Mouse (Mus musculus) neural tube, embryonic 12.5 days (tissue): ENCODE measurements at regions not wholly inside any gene's neighbourhood (a gene's known extent, or its start where the extent isn't known, plus 50 kb on each side); places are given as distances from the start of the nearest gene placed in this dataset.
A peak's percentile ranks its signal among the peaks of the same experiment; 100 is the strongest.

Experiments
- ATAC-seq: fragments of 200-750 bp; cut with Nextera tagmentation; 2 replicates; pipeline ENCODE4 v1.8.0; 2017; ENCODE audit warnings: low read depth, mild to moderate bottlenecking, moderate TSS enrichment, moderate library complexity; ENCODE audit not compliant: low FRiP score
- H3K27ac ChIP-seq: fragments of 300-500 bp; sonication (generic); 2 replicates; pipeline ENCODE4 v1.5.1; 2016
- H3K27me3 ChIP-seq: fragments of 300-500 bp; sonication (generic); replicated peaks from 2 replicates; pipeline ENCODE4 v1.6.1; 2016; ENCODE audit warnings: mild to moderate bottlenecking
- H3K36me3 ChIP-seq: fragments of 300-500 bp; sonication (generic); 2 replicates; pipeline ENCODE4 v1.6.1; 2016; ENCODE audit warnings: mild to moderate bottlenecking
- H3K4me1 ChIP-seq: fragments of 300-500 bp; sonication (generic); 2 replicates; pipeline ENCODE4 v1.6.1; 2016
- H3K4me2 ChIP-seq: fragments of 300-500 bp; sonication (generic); replicated peaks from 2 replicates; pipeline ENCODE4 v1.6.1; 2016; ENCODE audit warnings: mild to moderate bottlenecking
- H3K4me3 ChIP-seq: fragments of 300-500 bp; sonication (generic); 2 replicates; pipeline ENCODE4 v1.5.1; 2016
- H3K9ac ChIP-seq: fragments of 300-500 bp; sonication (generic); 2 replicates; pipeline ENCODE4 v1.6.1; 2016; ENCODE audit warnings: mild to moderate bottlenecking
- H3K9me3 ChIP-seq: fragments of 300-500 bp; sonication (generic); 2 replicates; pipeline ENCODE4 v1.6.1; 2016; ENCODE audit warnings: mild to moderate bottlenecking
- WGBS: fragments of 180-500 bp; shearing (Covaris S2); methylation state at CpG from one replicate; pipeline ENCODE4 v1.1.7; 2016; 5-methylcytosine and 5-hydroxymethylcytosine counted together

DNA sequence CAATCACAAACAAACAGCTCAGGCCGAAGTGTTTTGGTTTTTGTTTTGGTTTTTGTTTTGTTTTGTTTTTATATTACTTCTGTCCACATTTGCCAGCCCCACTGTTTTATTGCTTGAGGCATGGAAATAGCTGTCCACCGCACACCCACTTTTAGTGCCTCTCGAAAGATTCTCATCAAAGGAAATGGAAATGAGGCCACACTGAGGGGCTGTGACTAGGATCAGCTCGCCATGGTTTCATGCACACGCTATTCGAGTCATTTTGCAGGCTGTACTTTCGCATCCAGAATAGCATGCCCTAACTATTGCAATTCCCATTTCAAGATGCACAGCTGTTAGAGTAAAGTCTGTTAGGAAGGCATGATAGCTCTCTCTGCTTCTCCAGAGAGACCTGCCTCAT, 1543.4 kb upstream of the Tenm3 start:
- Histone ChIP-seq H3K9ac (no peak overlapping the region), H3K4me3 (no peak overlapping the region), H3K9me3 (no peaks in the 10 kb centered on the region), H3K27me3 (no peaks in the 10 kb centered on the region), H3K4me1 (peaks cover 9% of the 10 kb centered on the region), H3K27ac (no peak overlapping the region), H3K4me2 (0 out of 2 replicates have a peak overlapping the region, but pooled peaks have one; percentile 4), H3K36me3 (no peaks in the 10 kb centered on the region)
- WGBS = 29% methylated on average over 7 of the region's 7 CpGs
- ATAC-seq = no peak

- Histone ChIP-seq H3K4me1 (peaks cover 9% of the 10 kb centered on the region), H3K9ac (no peak overlapping the region), H3K27ac (no peak overlapping the region), H3K36me3 (no peaks in the 10 kb centered on the region), H3K27me3 (no peaks in the 10 kb centered on the region), H3K4me2 (no peak overlapping the region), H3K4me3 (no peak overlapping the region), H3K9me3 (no peaks in the 10 kb centered on the region)
- no peak for ATAC-seq
- 90% methylated on average over 2 of the region's 2 CpGs for WGBS
These were observed 1539.9 kb upstream of the Tenm3 start for GRCm38 (mm10) chr8:50383697-50384096.

DNA sequence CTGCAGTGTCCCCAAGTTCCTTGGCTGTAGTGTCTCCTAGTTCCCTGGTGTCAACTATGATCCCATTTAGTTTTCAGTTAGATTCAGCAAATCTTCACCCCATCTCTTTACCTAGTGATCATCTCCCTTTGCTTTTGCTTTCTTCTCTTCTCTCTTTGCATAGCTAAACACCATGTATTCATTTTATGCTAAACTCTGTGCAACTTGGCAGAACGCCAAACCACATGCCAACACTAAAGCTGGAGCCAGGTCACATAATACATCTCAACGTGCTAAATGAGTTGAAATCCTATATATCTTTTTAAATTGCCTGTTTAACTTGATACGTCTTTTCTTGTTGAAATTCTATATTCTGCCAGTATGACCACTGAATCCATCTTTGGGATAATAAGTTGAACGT, 1536.0 kb upstream of the Tenm3 start:
- H3K27ac ChIP-seq = no peak overlapping the region
- H3K4me2 ChIP-seq = no peak overlapping the region
- WGBS = 54% methylated on average over 4 of the region's 4 CpGs
- no peak overlapping the region for H3K9ac ChIP-seq
- no peaks in the 10 kb centered on the region for H3K27me3 ChIP-seq
- no peaks in the 10 kb centered on the region for H3K4me1 ChIP-seq
- H3K9me3 ChIP-seq = no peaks in the 10 kb centered on the region
- no peak for ATAC-seq
- no peaks in the 10 kb centered on the region for H3K36me3 ChIP-seq
- no peak overlapping the region for H3K4me3 ChIP-seq

DNA sequence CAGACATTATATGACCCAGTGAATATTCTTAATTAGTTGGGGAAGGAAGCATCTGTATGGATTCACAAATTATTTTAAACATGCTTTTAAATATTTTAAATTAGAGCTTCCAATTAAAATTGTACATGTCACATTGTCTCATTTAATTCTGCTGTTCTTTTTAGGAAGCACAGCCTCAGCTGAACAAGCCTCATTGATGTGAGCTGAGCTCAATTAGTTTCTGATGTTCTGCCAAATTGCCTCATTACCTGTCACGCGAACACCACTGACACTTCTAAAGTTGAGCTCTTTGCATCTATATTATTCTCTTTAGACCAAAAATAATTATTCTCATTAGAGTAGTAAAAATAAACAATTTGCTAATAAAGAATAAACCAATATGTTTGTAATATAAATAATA, 1530.0 kb upstream of the Tenm3 start:
- WGBS = 77% methylated on average over 2 of the region's 2 CpGs
- Histone ChIP-seq H3K9me3 (no peaks in the 10 kb centered on the region), H3K27ac (no peak overlapping the region), H3K27me3 (no peaks in the 10 kb centered on the region), H3K9ac (no peak overlapping the region), H3K4me3 (no peak overlapping the region), H3K4me2 (no peak overlapping the region), H3K36me3 (no peaks in the 10 kb centered on the region), H3K4me1 (no peaks in the 10 kb centered on the region)
- no peak for ATAC-seq

DNA sequence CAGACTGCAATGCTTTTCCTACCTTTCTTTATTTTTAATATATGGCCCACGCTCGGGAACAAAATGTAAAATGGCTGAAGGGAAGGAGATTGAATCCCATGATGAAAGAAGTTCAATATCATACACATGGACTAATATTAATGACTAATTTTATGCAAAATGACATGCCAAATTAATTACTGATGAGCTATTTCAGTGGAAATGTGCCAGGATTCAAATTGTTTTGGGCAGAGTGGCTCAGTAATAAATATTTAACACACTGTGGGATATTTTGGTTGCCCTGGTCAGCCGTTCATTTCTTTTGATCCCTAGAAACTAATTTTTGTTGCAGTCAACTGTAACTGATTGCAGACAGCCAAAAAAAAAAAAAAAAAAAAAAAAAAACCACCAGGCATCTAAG, 1482.7 kb upstream of the Tenm3 start:
- H3K9me3 ChIP-seq = no peaks in the 10 kb centered on the region
- no peak overlapping the region for H3K9ac ChIP-seq
- H3K4me1 ChIP-seq = peaks cover 3% of the 10 kb centered on the region; the same call in 1 of the 2 replicates
- no peaks in the 10 kb centered on the region for H3K27me3 ChIP-seq
- 78% methylated on average over 3 of the region's 3 CpGs for WGBS
- H3K27ac ChIP-seq = no peak overlapping the region
- no peak for ATAC-seq
- no peaks in the 10 kb centered on the region for H3K36me3 ChIP-seq
- no peak overlapping the region for H3K4me3 ChIP-seq
- no peak overlapping the region for H3K4me2 ChIP-seq

GRCm38 (mm10) chr8:50321356-50321963, 1477.7 kb upstream of the Tenm3 start:
- Histone ChIP-seq H3K4me3 (no peak overlapping the region), H3K9me3 (no peaks in the 10 kb centered on the region), H3K4me2 (0 out of 2 replicates have a peak overlapping the region, but pooled peaks have one; percentile 6), H3K4me1 (peaks cover 4% of the 10 kb centered on the region; the same call in 1 of the 2 replicates), H3K9ac (no peak overlapping the region), H3K36me3 (no peaks in the 10 kb centered on the region), H3K27ac (no peak overlapping the region), H3K27me3 (no peaks in the 10 kb centered on the region)
- 19% methylated on average over 7 of the region's 7 CpGs for WGBS
- peak; percentile 70 for ATAC-seq

GRCm38 (mm10) chr8:50316641-50317040, 1472.9 kb upstream of the Tenm3 start:
- peaks cover 3% of the 10 kb centered on the region; the same call in 1 of the 2 replicates for H3K4me1 ChIP-seq
- H3K27me3 ChIP-seq = no peaks in the 10 kb centered on the region
- no peak for ATAC-seq
- no peak overlapping the region for H3K4me3 ChIP-seq
- 64% methylated on average over 1 of the region's 1 CpGs for WGBS
- no peak overlapping the region for H3K9ac ChIP-seq
- H3K36me3 ChIP-seq = no peaks in the 10 kb centered on the region
- no peak overlapping the region for H3K4me2 ChIP-seq
- no peaks in the 10 kb centered on the region for H3K9me3 ChIP-seq
- no peak overlapping the region for H3K27ac ChIP-seq

DNA sequence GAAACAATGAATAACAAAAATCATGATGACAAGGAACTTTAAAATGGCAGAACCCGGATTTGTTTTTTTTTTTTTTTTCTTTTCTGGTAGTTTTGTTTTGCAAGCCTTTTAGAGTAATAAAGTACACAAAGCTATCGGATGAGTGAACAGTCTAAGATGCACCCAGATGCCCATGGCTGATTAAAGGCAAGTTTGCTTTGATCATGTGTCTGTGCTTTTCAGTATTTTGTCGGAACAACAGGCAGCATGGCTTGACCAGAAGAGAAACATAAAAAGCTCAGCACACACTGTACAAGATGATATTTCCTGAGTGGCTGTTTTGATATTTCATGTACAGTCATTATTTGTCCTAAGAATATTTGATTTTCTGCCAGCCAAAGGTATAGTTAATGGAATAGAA, 1466.6 kb upstream of the Tenm3 start:
- WGBS = 82% methylated on average over 3 of the region's 3 CpGs
- ATAC-seq = no peak

DNA sequence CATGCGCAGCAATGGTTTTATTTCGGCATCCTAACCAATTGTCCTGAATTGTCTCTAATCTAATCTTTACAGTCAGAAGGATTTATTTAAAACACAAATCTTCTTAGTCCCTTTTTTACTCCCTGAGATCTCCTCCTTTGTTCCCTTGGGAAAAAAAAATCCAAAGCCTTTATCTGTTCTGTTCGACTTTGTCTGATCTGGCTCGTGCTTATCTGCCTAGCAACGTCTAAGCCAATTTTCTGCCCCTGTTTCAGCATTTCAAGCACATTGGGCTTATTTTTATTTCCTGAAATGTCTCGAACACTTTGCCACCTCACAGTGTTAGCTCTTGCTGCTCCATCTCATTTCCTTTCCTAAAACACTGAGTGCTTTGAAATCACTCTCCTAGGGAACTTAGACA, 1456.6 kb upstream of the Tenm3 start:
- Histone ChIP-seq H3K4me3 (no peak overlapping the region), H3K27ac (no peak overlapping the region), H3K9me3 (no peaks in the 10 kb centered on the region), H3K36me3 (no peaks in the 10 kb centered on the region), H3K4me1 (no peaks in the 10 kb centered on the region), H3K9ac (no peak overlapping the region), H3K27me3 (no peaks in the 10 kb centered on the region), H3K4me2 (no peak overlapping the region)
- ATAC-seq = no peak
- WGBS = 79% methylated on average over 6 of the region's 6 CpGs

More for the DNA sequence above, 1466.6 kb upstream of the Tenm3 start:
- H3K4me1 ChIP-seq = no peaks in the 10 kb centered on the region
- no peak overlapping the region for H3K4me2 ChIP-seq
- H3K27me3 ChIP-seq = no peaks in the 10 kb centered on the region
- H3K9me3 ChIP-seq = no peaks in the 10 kb centered on the region
- no peak overlapping the region for H3K27ac ChIP-seq
- H3K4me3 ChIP-seq = no peak overlapping the region
- H3K36me3 ChIP-seq = no peaks in the 10 kb centered on the region
- H3K9ac ChIP-seq = no peak overlapping the region

GRCm38 (mm10) chr8:50293501-50293900, 1449.8 kb upstream of the Tenm3 start:
- Histone ChIP-seq H3K4me2 (no peak overlapping the region), H3K9ac (no peak overlapping the region), H3K4me3 (no peak overlapping the region), H3K9me3 (no peaks in the 10 kb centered on the region), H3K4me1 (0 out of 2 replicates have a peak, but pooled peaks cover 3% of the 10 kb centered on the region), H3K27me3 (no peaks in the 10 kb centered on the region), H3K36me3 (no peaks in the 10 kb centered on the region), H3K27ac (no peak overlapping the region)
- WGBS = 5% methylated on average over 4 of the region's 4 CpGs
- ATAC-seq = peak; percentile 87

- H3K27me3 ChIP-seq = no peaks in the 10 kb centered on the region
- H3K9ac ChIP-seq = no peak overlapping the region
- H3K4me1 ChIP-seq = 0 out of 2 replicates have a peak, but pooled peaks cover 3% of the 10 kb centered on the region
- no peaks in the 10 kb centered on the region for H3K9me3 ChIP-seq
- no peak overlapping the region for H3K4me3 ChIP-seq
- 42% methylated on average over 7 of the region's 7 CpGs for WGBS
- no peak overlapping the region for H3K4me2 ChIP-seq
- no peak overlapping the region for H3K27ac ChIP-seq
- no peaks in the 10 kb centered on the region for H3K36me3 ChIP-seq
- ATAC-seq = 0 out of 2 replicates have a peak, but pooled peaks have one; percentile 52
These were observed 1448.4 kb upstream of the Tenm3 start for GRCm38 (mm10) chr8:50292158-50292557.

GRCm38 (mm10) chr8:50276346-50276745, 1432.6 kb upstream of the Tenm3 start:
- Histone ChIP-seq H3K4me3 (no peak overlapping the region), H3K27me3 (no peaks in the 10 kb centered on the region), H3K4me2 (no peak overlapping the region), H3K36me3 (no peaks in the 10 kb centered on the region), H3K9me3 (no peaks in the 10 kb centered on the region), H3K4me1 (no peaks in the 10 kb centered on the region), H3K9ac (no peak overlapping the region), H3K27ac (no peak overlapping the region)
- 74% methylated on average over 1 of the region's 1 CpGs for WGBS
- no peak for ATAC-seq

DNA sequence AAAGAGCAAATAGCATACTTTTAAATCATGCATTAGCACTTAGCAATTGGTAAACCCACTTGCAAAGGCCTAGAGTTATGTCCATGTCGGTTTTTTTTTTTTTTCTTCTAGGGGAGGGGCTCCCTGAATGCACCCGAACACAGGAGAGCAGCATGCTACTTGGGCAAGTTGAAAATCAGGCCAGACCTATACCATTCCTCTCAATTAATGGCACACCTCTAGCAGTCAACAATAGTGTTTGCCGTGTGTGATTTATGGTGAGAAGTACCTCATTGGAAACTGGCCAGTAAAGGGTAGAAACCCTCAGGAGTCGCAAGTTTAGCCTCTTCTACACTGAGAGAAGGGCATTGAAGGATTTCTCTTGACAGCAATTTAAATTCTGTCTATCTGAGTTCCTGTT, 1421.0 kb upstream of the Tenm3 start:
- Histone ChIP-seq H3K27me3 (no peaks in the 10 kb centered on the region), H3K4me3 (no peak overlapping the region), H3K4me1 (no peaks in the 10 kb centered on the region), H3K9ac (no peak overlapping the region), H3K36me3 (no peaks in the 10 kb centered on the region), H3K27ac (no peak overlapping the region), H3K9me3 (no peaks in the 10 kb centered on the region), H3K4me2 (no peak overlapping the region)
- WGBS = 55% methylated on average over 4 of the region's 4 CpGs
- ATAC-seq = no peak
